Mouse (Mus musculus): ENCODE results near the gene Itga2.

The Itga2 gene

GRCm38 (mm10) chr13:114878667-114879066 is 53.2 kb downstream of the Itga2 start:
- no peak for DNase-seq (ENCODE audit: low spot score)

GRCm38 (mm10) chr13:114876005-114876520 is 55.8 kb downstream of the Itga2 start:
- no peak for DNase-seq (ENCODE audit: low spot score)

DNA sequence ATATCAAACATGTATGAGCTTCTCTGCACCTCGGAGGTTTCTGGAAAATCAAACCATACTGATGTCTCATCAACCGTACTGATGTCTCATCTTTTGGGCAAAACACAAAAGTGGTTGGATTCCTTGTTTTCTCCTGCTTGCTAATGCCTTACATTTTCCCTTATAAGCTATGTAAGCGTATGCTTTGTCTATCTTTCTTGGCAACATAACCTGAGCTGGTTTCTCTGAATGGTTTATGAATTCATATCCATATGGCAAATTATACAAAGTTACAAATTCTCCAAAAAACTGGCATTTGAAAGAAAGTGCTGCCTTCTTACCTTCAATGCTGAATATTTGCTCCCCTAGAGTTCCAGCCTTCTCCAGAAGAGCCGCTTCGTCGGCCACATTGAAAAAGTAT is 57.2 kb downstream of the Itga2 start:
- DNase-seq (ENCODE audit: low spot score): no peak

DNA sequence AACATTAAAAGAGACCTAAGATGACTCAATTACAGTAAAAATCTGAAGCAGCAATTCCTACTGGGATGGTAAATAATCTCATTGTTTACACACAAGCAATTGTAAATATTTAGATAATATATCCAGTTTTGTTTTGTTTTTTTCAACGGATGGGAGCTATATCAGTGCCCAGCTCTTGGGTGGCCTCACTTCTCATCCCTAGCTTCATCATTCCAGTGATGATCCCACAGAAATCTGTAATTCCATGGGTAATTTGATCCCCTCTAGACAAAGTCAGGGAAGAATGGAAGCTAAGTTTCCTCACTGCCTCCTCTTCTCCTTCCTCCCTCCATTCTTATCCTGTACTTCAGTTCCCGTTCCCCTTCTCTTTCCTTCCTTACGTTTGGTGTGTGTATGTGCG is 74.4 kb downstream of the Itga2 start:
- no peak for DNase-seq (ENCODE audit: low spot score)

GRCm38 (mm10) chr13:114856269-114856627 is 75.7 kb downstream of the Itga2 start:
- DNase-seq (ENCODE audit: low spot score): no peak

- DNase-seq (ENCODE audit: low spot score): no peak
Observed at GRCm38 (mm10) chr13:114855573-114856268, 76.2 kb downstream of the Itga2 start.

DNA sequence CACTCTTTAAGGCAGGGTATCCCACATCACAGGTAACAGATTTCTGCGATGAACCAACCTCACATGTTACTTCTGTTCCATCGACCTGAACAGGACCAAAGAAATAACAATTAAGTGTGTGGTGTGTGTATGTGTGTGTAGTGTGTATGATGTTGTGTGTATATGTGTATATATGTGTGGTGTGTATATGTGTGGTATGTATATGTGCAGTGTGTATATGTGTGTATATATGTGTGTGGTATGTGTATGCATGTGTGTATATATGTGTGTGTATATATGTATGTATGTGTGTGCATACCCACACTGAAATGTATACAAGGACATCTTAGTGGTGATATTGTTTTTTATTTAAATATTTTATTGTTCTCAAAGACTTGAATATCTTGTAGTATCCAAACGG is 77.5 kb downstream of the Itga2 start:
- no peak for DNase-seq (ENCODE audit: low spot score)

GRCm38 (mm10) chr13:114854023-114854422 is 77.9 kb downstream of the Itga2 start:
- DNase-seq (ENCODE audit: low spot score): no peak

GRCm38 (mm10) chr13:114853152-114853551 is 78.7 kb downstream of the Itga2 start:
- no peak for DNase-seq (ENCODE audit: low spot score)

DNA sequence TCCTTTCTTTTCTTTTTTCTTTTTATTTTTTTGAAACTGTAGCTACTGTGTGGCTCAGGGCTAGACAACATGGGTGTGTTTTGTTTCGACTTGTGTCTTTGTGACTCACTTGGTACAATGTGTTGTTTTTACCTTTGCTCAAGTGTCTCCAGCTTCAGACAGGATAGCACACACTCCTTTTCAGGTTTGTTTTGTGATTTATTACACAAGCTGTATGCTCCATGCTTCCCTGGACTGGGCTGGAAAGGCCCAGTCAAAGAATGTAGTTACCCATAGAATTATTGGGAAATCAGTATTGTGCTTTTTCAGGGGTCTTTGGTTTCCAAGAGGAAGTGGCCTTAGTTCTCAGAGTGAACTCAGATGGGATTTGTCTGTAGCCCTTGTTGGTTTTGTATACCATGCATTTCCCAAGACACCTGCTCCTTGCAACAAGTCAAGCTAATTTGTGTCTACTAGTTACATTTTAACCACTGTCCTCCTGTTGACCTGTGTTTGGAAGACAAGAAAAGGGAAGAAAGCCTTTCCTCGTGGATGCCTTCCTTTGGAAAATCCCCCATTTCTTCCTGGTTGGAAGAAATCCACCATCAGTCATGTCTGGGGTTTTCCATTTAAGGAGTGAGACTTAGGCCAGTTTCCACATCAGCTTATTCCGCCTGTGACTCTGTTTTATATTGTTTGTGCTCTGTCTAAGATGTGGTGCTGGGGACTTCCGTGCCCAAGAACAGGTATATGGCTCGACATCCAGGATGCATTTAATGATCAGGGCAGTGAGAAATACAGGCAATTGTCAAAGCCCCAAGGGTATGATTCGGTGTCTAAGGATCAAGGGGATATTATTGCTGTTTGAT is 79.4 kb downstream of the Itga2 start:
- DNase-seq (ENCODE audit: low spot score): peak; percentile 47

GRCm38 (mm10) chr13:114848945-114849344 is 83.0 kb downstream of the Itga2 start:
- no peak for DNase-seq (ENCODE audit: low spot score)

DNA sequence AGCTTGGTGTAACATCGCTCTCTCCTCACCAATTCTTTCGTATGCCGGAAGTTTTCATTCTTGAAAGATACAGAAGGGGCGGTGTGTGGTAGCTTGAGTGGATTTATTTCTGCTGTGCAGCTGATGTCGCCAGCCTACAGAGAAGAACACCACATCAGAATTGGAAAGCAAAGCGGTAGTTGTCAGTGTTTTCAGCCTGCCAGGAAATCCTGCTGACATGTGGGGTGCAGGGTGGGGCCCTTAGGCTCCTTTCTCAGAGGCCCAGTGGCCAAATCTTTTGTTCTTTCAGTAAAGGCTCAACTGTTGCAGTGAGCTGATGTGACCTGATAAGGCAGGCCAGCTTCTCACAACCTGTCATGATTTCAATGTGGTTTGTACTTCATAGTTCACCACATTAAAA is 86.1 kb downstream of the Itga2 start:
- DNase-seq (ENCODE audit: low spot score): no peak

DNA sequence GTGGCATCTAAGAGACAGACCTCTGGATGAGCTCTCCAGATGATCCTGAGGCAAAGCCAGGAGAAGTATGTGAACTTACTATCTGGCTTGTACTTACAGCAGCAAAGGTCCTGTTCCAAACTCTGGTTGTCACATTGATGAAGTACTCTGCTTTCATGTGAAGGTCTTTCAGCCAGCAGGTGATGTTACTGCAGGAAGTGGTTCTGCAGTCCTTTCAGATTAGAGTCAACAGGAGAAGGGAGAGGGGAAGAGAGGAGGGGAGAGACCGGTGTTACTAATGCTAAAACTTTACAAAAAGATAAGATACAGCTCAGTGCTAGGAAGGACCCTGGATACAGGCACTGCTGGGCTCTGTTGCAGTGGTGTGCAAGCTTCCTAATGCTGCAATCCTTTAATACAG is 88.6 kb downstream of the Itga2 start:
- no peak for DNase-seq (ENCODE audit: low spot score)

DNA sequence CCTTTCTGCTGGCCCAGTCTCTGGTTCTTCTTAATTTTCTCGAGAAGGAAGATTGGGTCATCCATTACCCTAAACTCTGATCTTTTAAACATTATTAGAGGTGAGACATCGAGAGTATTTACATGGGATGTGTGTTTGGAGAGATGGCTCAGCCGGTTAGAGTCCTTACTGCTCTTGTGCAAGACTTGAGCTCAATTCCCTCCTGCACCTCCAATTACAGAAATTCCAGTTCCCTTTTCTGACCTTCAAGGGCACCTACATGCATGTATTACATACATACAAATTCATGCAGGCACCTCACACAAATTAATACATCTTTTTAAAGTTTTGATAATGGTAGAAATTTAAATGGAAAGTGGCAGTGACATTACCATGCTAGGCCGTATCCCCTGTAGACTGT is 91.4 kb downstream of the Itga2 start:
- DNase-seq (ENCODE audit: low spot score): no peak

- no peak for DNase-seq (ENCODE audit: low spot score)
Observed at GRCm38 (mm10) chr13:114839098-114839497, 92.8 kb downstream of the Itga2 start.

GRCm38 (mm10) chr13:114838535-114838990 is 93.3 kb downstream of the Itga2 start:
- no peak for DNase-seq (ENCODE audit: low spot score)

GRCm38 (mm10) chr13:114837061-114837460 is 94.8 kb downstream of the Itga2 start:
- DNase-seq (ENCODE audit: low spot score): no peak

- DNase-seq (ENCODE audit: low spot score): no peak
Observed at GRCm38 (mm10) chr13:114834580-114834979, 97.3 kb downstream of the Itga2 start.

DNA sequence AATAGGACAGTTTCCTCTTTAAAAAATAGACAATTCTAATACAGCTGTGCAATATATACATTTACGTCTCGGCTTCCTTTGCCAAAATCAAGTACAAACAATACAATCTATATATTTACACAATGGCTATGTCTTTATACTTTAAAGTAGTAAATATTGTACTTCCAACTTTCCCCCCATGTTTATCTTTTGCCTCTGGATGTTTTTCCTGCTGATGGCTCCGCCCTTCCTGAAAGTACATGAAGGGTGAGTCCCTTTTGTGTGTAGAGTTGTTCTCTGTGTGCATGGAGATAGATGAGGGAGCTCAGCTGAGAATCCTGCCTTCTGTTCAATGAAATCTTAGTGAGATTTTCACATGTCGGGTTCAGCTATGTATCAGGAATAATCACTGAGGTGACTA is 98.5 kb downstream of the Itga2 start:
- no peak for DNase-seq (ENCODE audit: low spot score)

DNA sequence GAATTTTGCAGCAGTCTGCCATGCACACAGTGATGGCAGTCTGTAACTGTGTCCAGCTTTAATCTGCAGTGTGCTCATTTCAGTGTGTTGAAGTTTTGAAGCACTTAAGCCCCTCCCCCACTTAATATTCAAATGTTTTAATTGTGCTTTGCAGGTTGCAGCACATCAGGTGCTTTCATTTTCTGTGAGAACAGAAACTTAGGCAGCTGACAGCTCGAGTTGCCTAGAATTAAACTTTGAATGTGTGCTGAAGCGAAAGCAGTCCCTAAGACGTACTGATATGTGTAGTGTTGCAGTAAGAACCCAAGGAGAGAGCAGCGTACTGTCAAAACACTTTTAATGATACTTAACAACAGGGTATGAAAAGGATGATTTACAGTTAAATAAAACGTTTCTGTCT is 99.1 kb downstream of the Itga2 start:
- no peak for DNase-seq (ENCODE audit: low spot score)

DNA sequence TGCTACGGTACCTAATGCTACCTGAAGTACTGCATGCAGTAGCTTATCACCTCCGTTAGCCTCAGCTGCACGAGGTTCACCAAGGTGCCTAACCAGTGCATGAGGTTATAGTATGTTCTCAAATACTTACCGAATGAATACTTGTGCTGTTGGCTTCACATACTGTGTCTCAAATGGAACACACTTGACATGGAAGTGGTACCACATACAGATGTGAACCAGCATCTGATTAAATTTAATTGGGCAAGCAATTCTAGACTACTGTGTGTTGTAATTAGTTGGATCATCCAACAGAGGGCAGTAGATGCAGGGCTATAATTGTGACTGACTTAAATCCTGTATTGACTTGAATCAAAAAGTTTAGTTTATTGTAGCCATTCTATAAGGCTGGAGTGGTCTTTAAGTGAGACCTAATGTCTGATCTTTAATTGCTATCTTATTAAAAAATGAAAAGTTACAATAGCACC is 100.5 kb downstream of the Itga2 start:
- no peak for DNase-seq (ENCODE audit: low spot score)

- no peak for DNase-seq (ENCODE audit: low spot score)
Observed at GRCm38 (mm10) chr13:114825377-114825855, 106.5 kb downstream of the Itga2 start.

DNA sequence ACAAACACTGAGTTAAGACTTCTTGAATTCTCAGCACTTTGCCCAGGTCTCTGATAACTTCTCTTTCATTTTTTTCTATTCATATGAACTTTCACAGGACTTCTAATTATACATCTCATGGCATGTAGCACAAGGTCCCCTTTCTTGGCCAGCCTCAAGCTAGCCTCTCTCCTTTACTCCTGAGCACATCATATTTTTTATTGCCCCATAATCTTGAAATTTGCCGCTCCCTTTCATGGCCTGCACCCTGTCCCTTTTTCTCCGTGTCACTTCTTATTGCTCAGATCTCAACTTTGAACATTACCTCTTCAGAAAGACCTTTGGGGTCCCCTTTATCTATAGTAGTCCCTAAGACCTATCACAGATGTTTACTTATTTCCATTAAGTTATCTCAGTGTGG is 109.0 kb downstream of the Itga2 start:
- no peak for DNase-seq (ENCODE audit: low spot score)
